Mouse (Mus musculus) adrenal gland, postnatal 4 days (tissue): ENCODE data around the gene Vmn1r66. TPM values are rescaled to one million over a fixed set of nuclear protein-coding genes. Genes with fewer than 3 reads are reported as not detected.
"Not testable (repeated sequence)": the region's sequence is repeated elsewhere in the genome, so short reads cannot be mapped to it uniquely, and the experiment has no call there.

Experiments
- DNase-seq, 2 experiments: peaks; one replicate each; pipeline ENCODE4 v3.0.0; 2021 to 2022; ENCODE audit warnings: low spot score in 2 of 2, mixed read lengths in 2 of 2
- long read RNA-seq, 2 experiments: library from polyadenylated mRNA; stranded (forward); transcript quantifications; one replicate each; pipeline ENCODE4 v2.0.0; 2021
- total RNA-seq, 2 experiments: library from RNA; stranded (reverse); gene quantifications; 2 replicates each; pipeline ENCODE4 v1.2.3; 2021

Vmn1r66 gene
- total RNA-seq: not detected
- long read RNA-seq, experiment 1: 0 reads
- long read RNA-seq, experiment 2: 0 reads

- DNase-seq: no peak
Measured at GRCm38 (mm10) chr7:10277906-10278305, at the start of gene Vmn1r66. Gene Vmn1r66, minus strand, starts transcription at chr7:10278006.

GRCm38 (mm10) chr7:10325462-10325861, 47.7 kb upstream of the Vmn1r66 start:
- not testable (repeated sequence) for DNase-seq

- no peak for DNase-seq
Measured at GRCm38 (mm10) chr7:10252075-10252474, 25.7 kb downstream of the Vmn1r66 start.

GRCm38 (mm10) chr7:10249146-10249545, 28.7 kb downstream of the Vmn1r66 start:
- DNase-seq: no peak

Other genes with a start within 250 kb of the Vmn1r66 start
- not detected for gene Vmn2r50, start 224.7 kb downstream of the Vmn1r66 start, total RNA-seq
- gene Vmn2r51, start 172.3 kb downstream of the Vmn1r66 start, total RNA-seq: not detected
- not detected for gene Vmn2r52, start 101.4 kb downstream of the Vmn1r66 start, total RNA-seq
- gene Vmn1r67, start 165.3 kb upstream of the Vmn1r66 start, total RNA-seq: not detected
- 1 to 10 TPM; 7.0 to 7.2 TPM for gene Zik1, start 217.4 kb upstream of the Vmn1r66 start, total RNA-seq